Comparison of ENCODE assay signal across 9 mouse cellular contexts in the genomic region with DNA sequence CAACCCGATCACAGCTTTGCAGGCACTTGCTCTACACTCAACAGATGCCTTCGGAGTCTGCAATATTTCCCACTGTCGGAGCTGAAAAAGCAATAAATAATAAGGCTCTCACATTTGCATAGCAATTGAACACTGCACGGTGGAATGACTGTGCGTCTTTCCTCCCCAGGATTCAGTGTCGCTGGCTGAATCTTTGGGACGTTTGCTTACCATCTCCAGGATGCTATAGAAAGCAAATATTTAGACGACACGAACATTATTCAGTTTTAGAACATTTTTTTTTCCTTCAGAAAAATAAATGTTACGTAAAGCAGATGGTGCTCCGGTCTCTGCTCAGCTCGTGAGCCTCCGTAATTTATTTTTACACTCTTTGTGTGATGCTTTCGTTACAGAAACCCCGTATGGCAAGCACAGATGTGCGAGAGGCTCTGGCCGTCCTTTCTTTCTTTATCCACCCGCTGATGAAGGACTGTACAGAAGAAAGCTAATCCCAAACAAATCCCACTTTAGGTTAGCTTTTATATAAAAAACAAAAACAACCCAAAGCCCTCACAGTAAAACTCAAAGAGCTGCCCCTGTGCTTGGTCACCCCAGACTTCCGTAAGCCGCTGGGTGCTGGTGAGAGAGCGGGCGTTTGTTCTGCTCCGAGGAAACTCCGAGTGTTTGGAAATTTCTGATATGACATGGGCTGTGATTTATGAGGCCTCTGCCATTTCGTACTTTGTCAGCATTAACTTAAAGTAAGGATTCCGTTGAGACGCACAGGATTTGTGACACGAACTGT.
DNase-seq lines count a peak whose midpoint lies in the region; ATAC-seq and TF ChIP-seq lines count a peak whose summit lies in the region.
"Had no signal": no experiment of that assay in that cellular context is flagged by ENCODE, and none has a peak within 500 bp of the region (broad histone marks: within the 10 kb centered on the region; RNA-seq: fewer than 3 reads in every experiment).

No protein-coding gene starts in this region.

- WGBS in forebrain, embryonic 13.5 days, result 30% methylated on average over 28 of the region's 28 CpGs
- WGBS in midbrain, postnatal 0 days, result 32% methylated on average over 28 of the region's 28 CpGs

- H3K27me3 ChIP-seq in forebrain, embryonic 13.5 days, result no peaks in the 10 kb centered on the region
- no peaks in the 10 kb centered on the region for H3K27me3 ChIP-seq in midbrain, postnatal 0 days (ENCODE audit: insufficient read depth, low read length)
- H3K27me3 ChIP-seq: embryonic facial prominence, embryonic 15.5 days had no signal

- H3K4me3 ChIP-seq in forebrain, embryonic 13.5 days, result peak overlapping the region; percentile 11
- no peak overlapping the region for H3K4me3 ChIP-seq in midbrain, postnatal 0 days (ENCODE audit: low read depth, low read length)
- H3K4me3 ChIP-seq: embryonic facial prominence, embryonic 15.5 days; myocyte had no signal

- peaks cover 19% of the 10 kb centered on the region for H3K4me1 ChIP-seq in forebrain, embryonic 13.5 days
- H3K4me1 ChIP-seq in midbrain, postnatal 0 days (ENCODE audit: insufficient read depth, low read length), result no peaks in the 10 kb centered on the region
- H3K4me1 ChIP-seq: embryonic facial prominence, embryonic 15.5 days had no signal

- no peaks in the 10 kb centered on the region for H3K9me3 ChIP-seq in forebrain, embryonic 13.5 days (replicated peaks)
- no peaks in the 10 kb centered on the region for H3K9me3 ChIP-seq in midbrain, postnatal 0 days (ENCODE audit: low read length)
- H3K9me3 ChIP-seq: embryonic facial prominence, embryonic 15.5 days had no signal

- peak overlapping the region; percentile 49 for H3K4me2 ChIP-seq in forebrain, embryonic 13.5 days
- peak overlapping the region; percentile 22 for H3K4me2 ChIP-seq in midbrain, postnatal 0 days (ENCODE audit: low read depth, low read length, poor library complexity, severe bottlenecking)
- H3K4me2 ChIP-seq: embryonic facial prominence, embryonic 15.5 days had no signal

- no peak for TF ChIP-seq CTCF in midbrain, postnatal 0 days (IDR thresholded peaks at IDR 0.05)

- no peaks in the 10 kb centered on the region for H3K36me3 ChIP-seq in forebrain, embryonic 13.5 days (ENCODE audit: poor library complexity, severe bottlenecking)
- no peaks in the 10 kb centered on the region for H3K36me3 ChIP-seq in midbrain, postnatal 0 days (ENCODE audit: insufficient read depth, low read length)
- H3K36me3 ChIP-seq: embryonic facial prominence, embryonic 15.5 days had no signal

- peak; percentile 83 for ATAC-seq in forebrain, embryonic 13.5 days
- ATAC-seq in midbrain, postnatal 0 days (ENCODE audit: low FRiP score), result no peak
- ATAC-seq in activated CD4-positive, CD25-positive, alpha-beta regulatory T cell, adult 4 months, result no peak

- peak overlapping the region; percentile 84 for H3K27ac ChIP-seq in forebrain, embryonic 13.5 days
- no peak overlapping the region for H3K27ac ChIP-seq in midbrain, postnatal 0 days (ENCODE audit: low read depth, low read length)
- H3K27ac ChIP-seq: embryonic facial prominence, embryonic 15.5 days had no signal

- peak; percentile 51 for DNase-seq in brain, embryonic 18.5 days (ENCODE audit: low read depth, low spot score)
- peak; percentile 68 to 71 for DNase-seq in layer of hippocampus, adult 8-10 months (ENCODE audit: low spot score in 2 of 2)
- no peak for DNase-seq in midbrain, postnatal 0 days (ENCODE audit: low spot score)
- DNase-seq in cerebellum, adult 9-10 months, result no peak
- no peak for DNase-seq in adipocyte (ENCODE audit: low spot score)

- peak overlapping the region; percentile 43 for H3K9ac ChIP-seq in forebrain, embryonic 13.5 days
- H3K9ac ChIP-seq in midbrain, postnatal 0 days (replicated peaks; ENCODE audit: low read length, poor library complexity, severe bottlenecking), result no peak overlapping the region
- H3K9ac ChIP-seq: embryonic facial prominence, embryonic 15.5 days had no signal

Comparison
In these comparisons a context has a peak if more than half of its experiments do, and no peak if none do; other contexts are left out.
1. DNase-seq: peak in brain, embryonic 18.5 days (single experiment) and layer of hippocampus, adult 8-10 months (2 of 2); none in midbrain, postnatal 0 days (single experiment), cerebellum, adult 9-10 months (single experiment) and adipocyte (single experiment).